Mouse (Mus musculus) kidney, embryonic 16.5 days (tissue): ENCODE data around the gene Zfp992. TPM values are rescaled to one million over a fixed set of nuclear protein-coding genes. Genes with fewer than 3 reads are reported as not detected.
"Not testable (repeated sequence)": the region's sequence is repeated elsewhere in the genome, so short reads cannot be mapped to it uniquely, and the experiment has no call there.

Source experiments
- ATAC-seq: fragments of 200-750 bp; cut with Nextera tagmentation; 2 replicates; pipeline ENCODE4 v1.8.0; 2017; ENCODE audit warnings: moderate TSS enrichment; ENCODE audit not compliant: low FRiP score, low TSS enrichment
- H3K27ac ChIP-seq: fragments of 300-500 bp; sonication (generic); 2 replicates; pipeline ENCODE4 v1.5.1; 2014; ENCODE audit warnings: low read length
- H3K27me3 ChIP-seq: fragments of 300-500 bp; sonication (generic); 2 replicates; pipeline ENCODE4 v1.6.1; 2014; ENCODE audit warnings: low read length, control low read depth, mixed read lengths; ENCODE audit not compliant: insufficient read depth
- H3K36me3 ChIP-seq: fragments of 300-500 bp; sonication (generic); 2 replicates; pipeline ENCODE4 v1.6.1; 2014; ENCODE audit warnings: low read length, control low read depth, mixed read lengths; ENCODE audit not compliant: insufficient read depth
- H3K4me1 ChIP-seq: fragments of 300-500 bp; sonication (generic); 2 replicates; pipeline ENCODE4 v1.6.1; 2014; ENCODE audit warnings: low read length, control low read depth, mixed read lengths; ENCODE audit not compliant: insufficient read depth
- H3K4me2 ChIP-seq: fragments of 300-500 bp; sonication (generic); replicated peaks from 2 replicates; pipeline ENCODE4 v1.6.1; 2014; ENCODE audit warnings: low read depth, low read length
- H3K4me3 ChIP-seq: fragments of 300-500 bp; sonication (generic); 2 replicates; pipeline ENCODE4 v1.5.1; 2014; ENCODE audit warnings: mild to moderate bottlenecking, low read length
- H3K9ac ChIP-seq: fragments of 300-500 bp; sonication (generic); replicated peaks from 2 replicates; pipeline ENCODE4 v1.6.1; 2014; ENCODE audit warnings: low read length
- H3K9me3 ChIP-seq: fragments of 300-500 bp; sonication (generic); 2 replicates; pipeline ENCODE4 v1.6.1; 2016; ENCODE audit warnings: low read length, control low read depth
- WGBS: fragments of 180-500 bp; shearing (Covaris S2); extraction: QIAGEN DNeasy Blood & Tissue Kit; methylation state at CpG from one replicate; pipeline ENCODE4 v1.1.7; 2014; 5-methylcytosine and 5-hydroxymethylcytosine counted together
- polyA plus RNA-seq: library from polyadenylated mRNA; unstranded; fragments of >200 nt; fragmentation: Nextera tagmentation; extraction: Ambion mirVana; gene quantifications from 2 replicates; pipeline ENCODE4 v1.2.1, GENCODE M21; 2015

The Zfp992 gene
- polyA plus RNA-seq, 1 experiment from 2014 or later = 3.2 TPM

- H3K4me1 ChIP-seq, H3K4me3 ChIP-seq, ATAC-seq, H3K4me2 ChIP-seq, H3K27me3 ChIP-seq, H3K27ac ChIP-seq, H3K36me3 ChIP-seq, H3K9ac ChIP-seq: not testable (repeated sequence)
- H3K9me3 ChIP-seq = peaks cover 37% of the 10 kb centered on the region
Measured at GRCm38 (mm10) chr4:146511871-146512270, 63.0 kb downstream of the Zfp992 start.

- H3K27ac ChIP-seq = no peak overlapping the region
- 0 out of 2 replicates have a peak, but pooled peaks have one; percentile 31 for ATAC-seq
- no peak overlapping the region for H3K4me2 ChIP-seq
- 51% methylated on average over 1 of the region's 1 CpGs for WGBS
- H3K4me3 ChIP-seq = no peak overlapping the region
- H3K9ac ChIP-seq = no peak overlapping the region
- no peaks in the 10 kb centered on the region for H3K36me3 ChIP-seq
- H3K27me3 ChIP-seq = no peaks in the 10 kb centered on the region
- H3K4me1 ChIP-seq = no peaks in the 10 kb centered on the region
- peaks cover 62% of the 10 kb centered on the region for H3K9me3 ChIP-seq
Measured at GRCm38 (mm10) chr4:146516474-146516873, 67.7 kb downstream of the Zfp992 start.

GRCm38 (mm10) chr4:146517150-146517549 lies 68.3 kb downstream of the Zfp992 start:
- H3K27me3 ChIP-seq, H3K4me3 ChIP-seq, H3K9ac ChIP-seq, H3K4me1 ChIP-seq, H3K27ac ChIP-seq, ATAC-seq, H3K4me2 ChIP-seq, H3K36me3 ChIP-seq: not testable (repeated sequence)
- peaks cover 63% of the 10 kb centered on the region for H3K9me3 ChIP-seq
- WGBS = 71% methylated on average over 2 of the region's 2 CpGs

Other genes with a start within 250 kb of the Zfp992 start
- 0.05 and 0.09 TPM in 2 replicates for gene Zfp981, start 53.0 kb downstream of the Zfp992 start, polyA plus RNA-seq
- 3.0 and 3.7 TPM in 2 replicates for gene Zfp993, start 161.9 kb downstream of the Zfp992 start, polyA plus RNA-seq